Mouse (Mus musculus): ENCODE measurements around the gene Katnbl1. TPM values are rescaled to one million over a fixed set of nuclear protein-coding genes. Genes with fewer than 3 reads are reported as not detected.

Gene Katnbl1
- polyA plus RNA-seq, 1 experiment from 2014 or later = 42.2 TPM

DNA sequence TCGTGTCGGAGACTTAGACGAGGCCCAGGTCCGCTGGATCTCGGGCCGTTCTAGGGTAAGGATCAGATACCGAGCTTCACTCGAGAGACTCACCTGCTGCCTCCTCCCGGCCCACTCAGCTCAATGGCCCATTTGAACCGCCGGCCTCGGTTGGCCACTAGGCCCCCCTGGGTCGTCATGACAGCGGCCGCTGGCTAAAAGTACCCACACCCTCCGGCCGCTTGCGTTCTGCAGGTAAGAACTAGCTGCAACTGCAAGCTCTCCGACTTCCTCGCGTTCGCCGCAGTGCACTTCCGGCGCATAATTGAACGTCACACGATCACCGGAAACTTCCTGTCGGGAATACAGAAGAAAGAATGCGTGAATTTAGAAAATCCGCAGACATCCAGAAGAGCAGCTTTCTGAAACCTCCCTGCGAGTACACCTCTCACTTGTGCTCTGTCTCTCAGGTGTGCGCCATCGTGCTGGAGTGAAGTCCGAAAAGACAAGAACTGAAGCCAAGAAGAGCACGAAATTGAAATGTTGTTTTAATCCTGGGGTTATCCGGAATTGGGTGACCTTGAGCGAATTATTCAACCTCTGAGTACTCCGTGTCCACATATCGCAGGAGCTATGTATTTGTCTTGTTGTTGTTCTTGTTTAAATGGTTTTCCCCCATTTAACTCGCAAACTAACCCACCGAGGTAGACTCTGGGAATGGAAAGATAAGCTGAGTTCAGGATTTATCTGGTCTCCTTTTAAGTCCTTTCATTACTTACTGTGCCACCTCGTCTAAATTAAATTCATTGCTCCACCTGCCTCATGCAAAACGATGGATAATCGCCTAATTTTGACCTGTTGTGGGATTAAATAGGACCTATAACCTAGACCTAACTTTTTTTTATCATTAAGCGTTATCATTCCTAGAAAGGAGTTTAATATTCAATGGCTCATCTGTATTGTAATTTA lies 11.0 kb upstream of the Katnbl1 start, which contains the start of gene Emc4:
Gene Emc4 (minus strand): TSS at position 302 of the 948 bp plus-strand sequence.
- peak within 1 kb of the TSS; percentile 92 for H3K4me3 ChIP-seq
- peak; percentile 92 for DNase-seq (ENCODE audit: low spot score)
- H3K27me3 ChIP-seq (ENCODE audit: low read depth, poor library complexity, severe bottlenecking) = no peaks in the 10 kb centered on the region
- no peaks in the 10 kb centered on the region for H3K9me3 ChIP-seq (replicated peaks)
- peak within 1 kb of the TSS; percentile 89 for H3K27ac ChIP-seq (replicated peaks)
- peaks cover 25% of the 10 kb centered on the region for H3K36me3 ChIP-seq
- 2% methylated on average over 46 of the region's 46 CpGs for WGBS
- H3K4me1 ChIP-seq = peaks cover 18% of the 10 kb centered on the region

DNA sequence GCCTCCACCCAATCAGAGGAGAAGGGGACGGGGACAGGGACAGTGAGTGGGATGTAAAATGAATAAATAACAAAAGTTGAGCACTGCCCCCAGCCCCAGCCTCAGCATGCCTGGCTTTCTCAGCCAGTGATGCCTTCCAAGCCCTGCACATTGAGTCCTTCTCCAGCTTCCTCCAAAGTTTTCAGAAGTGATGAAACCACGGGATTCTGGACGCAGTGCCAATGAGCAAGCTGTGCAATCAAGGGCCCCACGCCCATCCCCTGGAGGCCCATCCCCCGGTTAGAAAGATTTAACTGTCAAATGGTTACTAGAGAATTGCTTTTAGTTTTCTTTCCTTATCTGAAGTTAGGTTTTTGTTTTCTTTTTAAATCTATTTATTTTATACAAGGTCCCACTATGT lies 9.1 kb upstream of the Katnbl1 start:
- no peak overlapping the region for H3K27ac ChIP-seq (replicated peaks)
- peaks cover 18% of the 10 kb centered on the region for H3K4me1 ChIP-seq
- 73% methylated on average over 5 of the region's 5 CpGs for WGBS
- H3K27me3 ChIP-seq (ENCODE audit: low read depth, poor library complexity, severe bottlenecking) = no peaks in the 10 kb centered on the region
- no peak for DNase-seq (ENCODE audit: low spot score)
- H3K36me3 ChIP-seq = peaks cover 6% of the 10 kb centered on the region
- H3K4me3 ChIP-seq = no peak overlapping the region
- H3K9me3 ChIP-seq (replicated peaks) = no peaks in the 10 kb centered on the region

DNA sequence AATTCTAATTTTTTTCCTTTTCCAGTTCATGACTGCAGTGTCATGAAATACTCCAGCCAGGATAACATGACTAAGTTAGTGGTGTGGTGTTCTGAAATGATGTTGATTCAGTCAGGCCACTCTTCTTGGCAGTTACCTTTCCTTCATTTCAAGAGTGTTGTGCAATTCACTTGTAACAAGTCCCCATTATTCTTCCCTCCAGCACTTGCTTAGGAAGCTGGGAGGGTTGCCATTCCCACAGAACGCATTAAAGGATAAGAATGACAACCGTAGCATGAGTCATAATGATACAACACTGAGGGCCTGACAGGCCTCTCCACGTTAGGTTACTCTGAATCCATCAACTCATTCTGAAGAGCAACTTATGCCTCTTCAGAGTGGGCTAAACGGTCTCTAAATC lies 5.9 kb upstream of the Katnbl1 start:
- no peaks in the 10 kb centered on the region for H3K9me3 ChIP-seq (replicated peaks)
- H3K27me3 ChIP-seq (ENCODE audit: low read depth, poor library complexity, severe bottlenecking) = no peaks in the 10 kb centered on the region
- no peak overlapping the region for H3K4me3 ChIP-seq
- no peak for DNase-seq (ENCODE audit: low spot score)
- H3K4me1 ChIP-seq = peaks cover 7% of the 10 kb centered on the region
- 67% methylated on average over 4 of the region's 4 CpGs for WGBS
- no peak overlapping the region for H3K27ac ChIP-seq (replicated peaks)
- no peaks in the 10 kb centered on the region for H3K36me3 ChIP-seq

DNA sequence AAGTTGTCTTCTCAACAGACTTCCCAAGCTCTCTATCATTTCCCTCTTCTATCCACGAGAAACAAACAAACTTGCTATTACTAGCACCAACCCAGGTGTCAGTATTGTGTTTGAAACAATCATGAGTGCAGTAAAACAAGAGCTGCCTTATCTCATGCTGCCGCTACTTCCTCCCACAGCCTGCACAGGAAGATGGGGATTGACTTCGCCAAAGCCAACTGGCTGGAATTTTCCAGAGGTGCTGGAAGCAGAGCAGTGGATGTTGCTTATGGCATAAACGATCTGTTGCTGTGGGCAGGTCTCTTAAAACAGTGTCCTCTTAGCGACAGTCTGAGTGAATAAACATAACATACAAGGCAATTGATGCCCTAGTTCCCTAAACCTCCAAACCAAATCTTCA lies 4.4 kb upstream of the Katnbl1 start:
- Histone ChIP-seq H3K27me3 (ENCODE audit: low read depth, poor library complexity, severe bottlenecking) (no peaks in the 10 kb centered on the region), H3K36me3 (no peaks in the 10 kb centered on the region), H3K9me3 (replicated peaks) (no peaks in the 10 kb centered on the region), H3K4me1 (0 out of 2 replicates have a peak, but pooled peaks cover 2% of the 10 kb centered on the region), H3K4me3 (no peak overlapping the region), H3K27ac (replicated peaks) (no peak overlapping the region)
- DNase-seq (ENCODE audit: low spot score) = no peak
- 73% methylated on average over 5 of the region's 5 CpGs for WGBS

DNA sequence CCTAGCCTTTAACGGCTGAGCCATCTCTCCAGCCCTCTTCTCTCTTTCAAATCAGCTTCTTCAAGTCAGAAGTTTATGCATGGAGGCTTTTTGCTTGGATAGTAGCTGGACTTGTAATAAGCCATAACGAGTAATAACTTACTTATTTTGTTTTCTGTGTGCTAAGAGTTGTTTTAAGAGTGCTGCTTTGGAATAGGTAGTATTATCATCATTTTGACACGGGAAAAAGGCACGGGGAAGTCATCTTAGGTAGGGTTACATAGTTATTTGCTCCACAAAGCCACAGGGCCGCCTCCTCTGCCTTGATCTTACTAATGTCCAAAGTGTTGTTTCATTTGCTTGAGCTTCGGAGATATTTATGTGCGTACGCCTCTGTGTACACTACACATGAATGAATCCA lies 1.1 kb downstream of the Katnbl1 start:
- DNase-seq (ENCODE audit: low spot score) = no peak
- peaks cover 16% of the 10 kb centered on the region for H3K4me1 ChIP-seq
- H3K27ac ChIP-seq (replicated peaks) = peak overlapping the region; percentile 98
- no peaks in the 10 kb centered on the region for H3K9me3 ChIP-seq (replicated peaks)
- WGBS = 66% methylated on average over 8 of the region's 8 CpGs
- H3K4me3 ChIP-seq = peak overlapping the region; percentile 95
- H3K36me3 ChIP-seq = peaks cover 6% of the 10 kb centered on the region; the same call in 1 of the 2 replicates
- H3K27me3 ChIP-seq (ENCODE audit: low read depth, poor library complexity, severe bottlenecking) = no peaks in the 10 kb centered on the region

DNA sequence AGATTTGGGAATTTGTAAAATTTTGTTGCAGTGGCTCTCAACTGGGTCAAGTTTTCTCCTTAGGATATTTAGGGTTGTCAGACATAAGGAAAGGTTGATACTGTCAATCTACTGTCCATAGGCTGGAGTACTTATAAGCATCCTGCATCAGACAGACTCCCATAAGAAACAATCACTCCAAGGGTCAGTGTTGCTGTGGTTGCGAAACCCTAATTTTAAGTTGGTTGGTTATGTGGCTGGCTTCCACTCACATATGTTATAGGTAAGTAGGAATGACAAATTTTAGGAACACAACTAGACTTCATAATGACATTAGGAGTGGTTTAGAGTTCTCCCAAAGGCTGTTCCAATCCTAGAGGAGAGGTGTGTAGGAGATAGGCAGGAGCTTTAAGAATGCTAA lies 2.2 kb downstream of the Katnbl1 start:
- no peaks in the 10 kb centered on the region for H3K27me3 ChIP-seq (ENCODE audit: low read depth, poor library complexity, severe bottlenecking)
- no peak for DNase-seq (ENCODE audit: low spot score)
- H3K27ac ChIP-seq (replicated peaks) = no peak overlapping the region
- H3K4me3 ChIP-seq = no peak overlapping the region
- no peaks in the 10 kb centered on the region for H3K9me3 ChIP-seq (replicated peaks)
- peaks cover 6% of the 10 kb centered on the region; the same call in 1 of the 2 replicates for H3K36me3 ChIP-seq
- WGBS = 97% methylated on average over 1 of the region's 1 CpGs
- peaks cover 16% of the 10 kb centered on the region for H3K4me1 ChIP-seq

DNA sequence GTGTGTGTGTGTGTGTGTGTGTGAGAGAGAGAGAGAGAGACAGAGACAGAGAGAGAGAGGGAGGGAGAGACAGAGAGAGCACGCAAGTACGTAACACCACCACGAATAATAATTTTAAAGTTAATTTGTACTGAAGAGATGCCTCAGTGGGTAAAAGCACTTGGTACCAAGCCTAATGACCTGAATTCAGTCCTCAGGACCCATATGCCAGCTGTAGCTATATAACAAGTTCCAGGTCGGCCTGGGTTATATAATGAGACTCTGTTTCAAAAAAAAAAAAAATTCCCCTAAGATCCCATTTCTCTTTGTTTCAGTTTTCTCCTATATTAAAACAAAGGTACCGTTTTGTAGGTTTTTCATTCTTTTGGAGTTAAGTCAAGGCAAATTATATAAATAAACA lies 11.8 kb downstream of the Katnbl1 start:
- Histone ChIP-seq H3K36me3 (0 out of 2 replicates have a peak, but pooled peaks cover 3% of the 10 kb centered on the region), H3K4me1 (no peaks in the 10 kb centered on the region), H3K27me3 (ENCODE audit: low read depth, poor library complexity, severe bottlenecking) (no peaks in the 10 kb centered on the region), H3K9me3 (replicated peaks) (no peaks in the 10 kb centered on the region), H3K27ac (replicated peaks) (no peak overlapping the region), H3K4me3 (no peak overlapping the region)
- DNase-seq (ENCODE audit: low spot score) = no peak
- WGBS = 93% methylated on average over 5 of the region's 5 CpGs

DNA sequence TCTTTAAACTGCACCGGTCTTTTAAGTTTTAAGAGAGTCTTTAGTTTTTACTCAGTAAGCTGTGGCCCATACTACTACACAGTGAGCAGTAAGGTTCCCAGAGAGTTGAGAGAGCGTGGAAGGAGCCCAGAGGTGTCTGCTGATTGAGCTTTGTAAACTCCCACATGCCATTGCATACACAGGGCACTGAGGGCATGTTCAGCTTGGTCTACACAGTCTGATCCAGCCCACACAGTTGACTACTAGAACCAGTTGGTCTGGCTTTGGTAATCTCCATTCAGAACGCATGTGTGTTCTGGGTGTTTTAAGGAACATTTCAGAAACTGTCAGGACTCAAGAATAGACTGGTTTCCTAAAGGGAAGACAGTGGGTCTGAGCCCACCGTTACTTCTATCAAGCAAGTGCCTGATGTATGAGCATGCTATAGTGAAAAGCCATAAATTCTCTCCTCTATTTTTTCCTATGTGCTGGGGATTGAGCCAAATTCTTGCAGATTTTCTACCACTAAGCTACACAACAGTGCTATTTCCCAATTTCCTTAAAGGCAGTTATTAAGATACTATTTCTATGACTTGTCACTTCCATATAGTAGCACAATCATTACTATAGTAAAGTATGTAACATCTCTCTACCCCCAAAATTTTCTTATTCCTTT lies 12.5 kb downstream of the Katnbl1 start:
- no peak overlapping the region for H3K4me3 ChIP-seq
- DNase-seq (ENCODE audit: low spot score) = no peak
- H3K27ac ChIP-seq (replicated peaks) = no peak overlapping the region
- H3K9me3 ChIP-seq (replicated peaks) = no peaks in the 10 kb centered on the region
- H3K27me3 ChIP-seq (ENCODE audit: low read depth, poor library complexity, severe bottlenecking) = no peaks in the 10 kb centered on the region
- H3K4me1 ChIP-seq = no peaks in the 10 kb centered on the region
- WGBS = 88% methylated on average over 4 of the region's 4 CpGs
- H3K36me3 ChIP-seq = 0 out of 2 replicates have a peak, but pooled peaks cover 3% of the 10 kb centered on the region

DNA sequence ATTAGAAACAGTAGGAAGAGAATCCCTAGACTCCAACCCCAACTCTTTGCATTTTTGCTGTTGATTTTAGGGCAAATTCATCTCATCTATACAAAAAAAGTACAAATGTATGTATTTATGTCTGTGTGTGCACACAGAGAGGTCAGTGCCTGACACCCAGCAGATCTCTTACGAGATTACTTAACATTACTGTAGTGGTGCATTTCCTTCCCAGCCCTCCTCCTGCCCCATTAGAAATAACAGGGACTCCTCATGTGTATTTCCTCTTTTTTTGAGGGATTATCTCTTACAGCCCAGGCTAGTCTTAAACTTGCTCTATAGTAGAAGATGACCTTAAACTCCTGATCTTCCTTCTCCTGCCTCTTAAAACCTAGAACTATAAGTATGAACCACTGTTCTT lies 13.7 kb downstream of the Katnbl1 start:
- no peak overlapping the region for H3K4me3 ChIP-seq
- H3K27me3 ChIP-seq (ENCODE audit: low read depth, poor library complexity, severe bottlenecking) = no peaks in the 10 kb centered on the region
- no peaks in the 10 kb centered on the region for H3K4me1 ChIP-seq
- DNase-seq (ENCODE audit: low spot score) = no peak
- H3K36me3 ChIP-seq = 0 out of 2 replicates have a peak, but pooled peaks cover 3% of the 10 kb centered on the region
- WGBS = 95% methylated on average over 1 of the region's 1 CpGs
- no peaks in the 10 kb centered on the region for H3K9me3 ChIP-seq (replicated peaks)
- H3K27ac ChIP-seq (replicated peaks) = no peak overlapping the region

DNA sequence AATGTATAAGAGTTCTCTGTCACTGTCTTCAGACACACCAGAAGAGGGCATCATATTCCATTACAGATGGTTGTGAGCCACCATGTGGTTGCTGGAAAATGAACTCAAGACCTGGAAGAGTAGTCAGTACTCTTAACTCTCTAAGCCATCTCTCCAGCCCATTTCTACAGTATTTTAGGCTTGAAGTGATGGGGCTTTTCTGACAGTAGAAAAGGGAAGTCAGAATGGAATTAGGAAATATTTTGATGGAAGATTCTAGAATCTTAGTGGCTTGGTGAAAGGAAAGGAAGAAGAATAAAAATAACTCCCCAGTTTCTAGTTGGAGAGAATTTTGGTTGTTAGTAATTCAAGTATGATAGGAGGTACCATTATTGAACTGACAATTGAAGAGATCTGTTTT lies 14.9 kb downstream of the Katnbl1 start:
- Histone ChIP-seq H3K4me1 (no peaks in the 10 kb centered on the region), H3K36me3 (0 out of 2 replicates have a peak, but pooled peaks cover 3% of the 10 kb centered on the region), H3K4me3 (no peak overlapping the region), H3K27ac (replicated peaks) (no peak overlapping the region), H3K9me3 (replicated peaks) (no peaks in the 10 kb centered on the region), H3K27me3 (ENCODE audit: low read depth, poor library complexity, severe bottlenecking) (no peaks in the 10 kb centered on the region)
- no peak for DNase-seq (ENCODE audit: low spot score)

DNA sequence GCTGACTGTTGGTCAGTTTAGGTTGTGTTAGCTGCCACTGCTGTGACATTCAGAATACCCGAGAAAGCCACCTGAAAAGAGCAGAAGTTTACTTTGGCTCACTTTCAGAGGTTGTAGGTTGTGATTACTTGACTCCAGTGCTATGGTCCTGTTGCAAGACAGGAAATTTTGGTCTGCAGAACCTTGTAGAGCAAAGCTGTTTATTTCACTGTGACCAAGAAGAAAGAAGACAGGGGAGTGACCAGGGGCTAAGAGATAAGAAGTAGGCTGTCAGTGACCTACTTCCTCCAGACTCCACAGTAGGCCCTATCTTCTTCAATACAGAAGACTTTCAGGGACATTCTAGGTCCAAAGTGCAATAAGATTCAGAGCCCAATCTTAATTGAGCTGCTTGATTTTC lies 17.6 kb downstream of the Katnbl1 start:
- no peak for DNase-seq (ENCODE audit: low spot score)
- WGBS = 80% methylated on average over 1 of the region's 1 CpGs
- 0 out of 2 replicates have a peak, but pooled peaks cover 3% of the 10 kb centered on the region for H3K36me3 ChIP-seq
- H3K27me3 ChIP-seq (ENCODE audit: low read depth, poor library complexity, severe bottlenecking) = no peaks in the 10 kb centered on the region
- no peaks in the 10 kb centered on the region for H3K4me1 ChIP-seq
- H3K9me3 ChIP-seq (replicated peaks) = no peaks in the 10 kb centered on the region
- H3K27ac ChIP-seq (replicated peaks) = no peak overlapping the region
- H3K4me3 ChIP-seq = no peak overlapping the region

DNA sequence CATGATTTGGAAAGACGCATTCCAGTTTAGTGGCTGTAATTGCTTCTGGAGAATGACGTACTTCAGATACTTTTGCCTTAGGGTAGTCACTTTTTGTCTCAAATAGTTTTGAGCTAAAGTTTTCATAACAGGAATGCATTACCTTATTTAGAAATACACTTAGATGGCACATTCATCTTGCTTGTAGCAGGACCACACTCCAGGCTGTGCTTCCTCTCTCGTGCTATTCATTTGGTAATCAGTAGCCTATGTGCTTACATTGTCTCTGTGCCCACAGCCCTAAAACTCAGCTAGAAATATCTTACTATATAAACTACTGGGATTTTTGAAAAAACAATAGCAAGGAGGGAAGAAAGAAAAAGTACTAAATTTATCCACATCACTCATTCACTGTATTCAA lies 28.0 kb downstream of the Katnbl1 start:
- Histone ChIP-seq H3K27me3 (ENCODE audit: low read depth, poor library complexity, severe bottlenecking) (no peaks in the 10 kb centered on the region), H3K27ac (replicated peaks) (no peak overlapping the region), H3K4me3 (no peak overlapping the region), H3K36me3 (peaks cover 56% of the 10 kb centered on the region), H3K4me1 (no peaks in the 10 kb centered on the region), H3K9me3 (replicated peaks) (no peaks in the 10 kb centered on the region)
- no peak for DNase-seq (ENCODE audit: low spot score)
- 92% methylated on average over 3 of the region's 3 CpGs for WGBS

DNA sequence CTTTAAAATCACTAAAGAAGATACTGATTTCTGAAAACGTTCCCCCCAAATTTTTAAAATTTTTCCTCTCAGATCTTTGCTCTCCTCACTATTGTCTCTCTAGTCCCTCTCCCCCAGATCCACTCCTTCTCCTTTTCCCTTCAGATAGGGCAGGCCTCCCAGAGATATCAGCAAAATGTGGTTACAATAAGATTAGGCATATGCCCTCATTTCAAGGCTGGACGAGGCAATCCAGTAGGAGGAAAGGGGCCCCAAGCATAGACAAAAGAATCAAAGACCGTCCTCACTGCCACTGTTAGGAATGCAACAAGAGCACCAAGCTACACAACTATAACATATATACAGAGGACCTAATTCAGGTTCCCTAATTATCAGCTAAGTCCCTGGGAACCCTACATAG lies 46.3 kb downstream of the Katnbl1 start:
- WGBS = 81% methylated on average over 3 of the region's 3 CpGs
- H3K4me1 ChIP-seq = no peaks in the 10 kb centered on the region

More for the DNA sequence above, 46.3 kb downstream of the Katnbl1 start:
- H3K27ac ChIP-seq (replicated peaks) = no peak overlapping the region
- no peak for DNase-seq (ENCODE audit: low spot score)
- H3K4me3 ChIP-seq = no peak overlapping the region
- no peaks in the 10 kb centered on the region for H3K36me3 ChIP-seq
- H3K9me3 ChIP-seq (replicated peaks) = no peaks in the 10 kb centered on the region
- H3K27me3 ChIP-seq (ENCODE audit: low read depth, poor library complexity, severe bottlenecking) = no peaks in the 10 kb centered on the region

All from midbrain, embryonic 10.5 days (tissue).